Mouse (Mus musculus) midbrain, embryonic 14.5 days (tissue): ENCODE measurements at regions not wholly inside any gene's neighbourhood (a gene's known extent, or its start where the extent isn't known, plus 50 kb on each side); places are given as distances from the start of the nearest gene placed in this dataset.

Experiments
- ATAC-seq: fragments of 200-750 bp; cut with Nextera tagmentation; 2 replicates; pipeline ENCODE4 v1.8.0; 2017; ENCODE audit warnings: moderate number of reproducible peaks, moderate library complexity; ENCODE audit not compliant: low FRiP score, low TSS enrichment
- DNase-seq: peaks from one replicate; pipeline ENCODE4 v3.0.0-alpha.2; 2015
- H3K27ac ChIP-seq: fragments of 300-500 bp; sonication (generic); replicated peaks from 2 replicates; pipeline ENCODE4 v1.5.1; 2014; ENCODE audit warnings: mild to moderate bottlenecking, low read depth, low read length, moderate library complexity
- H3K27me3 ChIP-seq: fragments of 300-500 bp; sonication (generic); 2 replicates; pipeline ENCODE4 v1.6.1; 2014; ENCODE audit warnings: low read length, control low read depth, mixed read lengths; ENCODE audit not compliant: control insufficient read depth, insufficient read depth
- H3K36me3 ChIP-seq: fragments of 300-500 bp; sonication (generic); 2 replicates; pipeline ENCODE4 v1.6.1; 2014; ENCODE audit warnings: low read length, control low read depth; ENCODE audit not compliant: control insufficient read depth, insufficient read depth
- H3K4me1 ChIP-seq: fragments of 300-500 bp; sonication (generic); 2 replicates; pipeline ENCODE4 v1.6.1; 2014; ENCODE audit warnings: mild to moderate bottlenecking, antibody characterized with exemption, low read length, control low read depth; ENCODE audit not compliant: control insufficient read depth, insufficient read depth
- H3K4me2 ChIP-seq: fragments of 300-500 bp; sonication (generic); 2 replicates; pipeline ENCODE4 v1.6.1; 2014; ENCODE audit warnings: mild to moderate bottlenecking, low read length, moderate library complexity
- H3K4me3 ChIP-seq: fragments of 300-500 bp; sonication (generic); replicated peaks from 2 replicates; pipeline ENCODE4 v1.5.1; 2014; ENCODE audit warnings: low read depth, low read length
- H3K9ac ChIP-seq: fragments of 300-500 bp; sonication (generic); replicated peaks from 2 replicates; pipeline ENCODE4 v1.6.1; 2014; ENCODE audit warnings: mild to moderate bottlenecking, low read length, moderate library complexity
- H3K9me3 ChIP-seq: fragments of 300-500 bp; sonication (generic); 2 replicates; pipeline ENCODE4 v1.6.1; 2016; ENCODE audit warnings: low read length, control low read depth, mixed read lengths; ENCODE audit not compliant: control insufficient read depth
- WGBS: fragments of 180-500 bp; shearing (Covaris S2); extraction: QIAGEN DNeasy Blood & Tissue Kit; methylation state at CpG from one replicate; pipeline ENCODE4 v1.1.7; 2014; 5-methylcytosine and 5-hydroxymethylcytosine counted together

- ATAC-seq (no peak; the same call in 1 of the 2 replicates), DNase-seq (peak; percentile 72)
- Histone ChIP-seq H3K27ac (peak overlapping the region; percentile 64), H3K4me1 (0 out of 2 replicates have a peak, but pooled peaks cover 11% of the 10 kb centered on the region), H3K9me3 (no peaks in the 10 kb centered on the region), H3K36me3 (no peaks in the 10 kb centered on the region), H3K9ac (no peak overlapping the region), H3K4me3 (no peak overlapping the region), H3K27me3 (no peaks in the 10 kb centered on the region), H3K4me2 (peak overlapping the region; percentile 28; the same call in 1 of the 2 replicates)
- WGBS, result 57% methylated on average over 19 of the region's 19 CpGs
Measured at GRCm38 (mm10) chr8:26747241-26747972, 229.7 kb upstream of the Zfp703 start.

GRCm38 (mm10) chr8:26748161-26748971 is 228.8 kb upstream of the Zfp703 start:
- Histone ChIP-seq H3K4me3 (no peak overlapping the region), H3K4me1 (0 out of 2 replicates have a peak, but pooled peaks cover 11% of the 10 kb centered on the region), H3K4me2 (peak overlapping the region; percentile 4; the same call in 1 of the 2 replicates), H3K27ac (peak overlapping the region; percentile 64), H3K9me3 (no peaks in the 10 kb centered on the region), H3K36me3 (no peaks in the 10 kb centered on the region), H3K27me3 (no peaks in the 10 kb centered on the region), H3K9ac (no peak overlapping the region)
- ATAC-seq, result no peak
- 68% methylated on average over 13 of the region's 14 CpGs for WGBS
- DNase-seq, result peak; percentile 47

GRCm38 (mm10) chr8:26748972-26749291 is 228.2 kb upstream of the Zfp703 start:
- H3K4me2 ChIP-seq, result no peak overlapping the region
- no peak overlapping the region for H3K27ac ChIP-seq
- 86% methylated on average over 1 of the region's 1 CpGs for WGBS
- H3K9ac ChIP-seq, result no peak overlapping the region
- ATAC-seq (no peak), DNase-seq (no peak)
- H3K4me3 ChIP-seq, result no peak overlapping the region
- 0 out of 2 replicates have a peak, but pooled peaks cover 11% of the 10 kb centered on the region for H3K4me1 ChIP-seq
- H3K27me3 ChIP-seq, result no peaks in the 10 kb centered on the region
- no peaks in the 10 kb centered on the region for H3K36me3 ChIP-seq
- H3K9me3 ChIP-seq, result no peaks in the 10 kb centered on the region

GRCm38 (mm10) chr8:26750120-26750519 is 227.0 kb upstream of the Zfp703 start:
- no peak for DNase-seq
- H3K4me2 ChIP-seq, result no peak overlapping the region
- no peak for ATAC-seq
- H3K9me3 ChIP-seq, result 0 out of 2 replicates have a peak, but pooled peaks cover 6% of the 10 kb centered on the region
- H3K9ac ChIP-seq, result no peak overlapping the region
- WGBS, result 91% methylated on average over 1 of the region's 1 CpGs
- no peaks in the 10 kb centered on the region for H3K27me3 ChIP-seq
- no peak overlapping the region for H3K4me3 ChIP-seq
- no peak overlapping the region for H3K27ac ChIP-seq
- no peaks in the 10 kb centered on the region for H3K36me3 ChIP-seq
- H3K4me1 ChIP-seq, result 0 out of 2 replicates have a peak, but pooled peaks cover 11% of the 10 kb centered on the region

- DNase-seq (no peak), ATAC-seq (no peak)
- no peaks in the 10 kb centered on the region for H3K36me3 ChIP-seq
- H3K27me3 ChIP-seq, result no peaks in the 10 kb centered on the region
- no peak overlapping the region for H3K9ac ChIP-seq
- 91% methylated on average over 5 of the region's 5 CpGs for WGBS
- H3K4me1 ChIP-seq, result 0 out of 2 replicates have a peak, but pooled peaks cover 14% of the 10 kb centered on the region
- H3K4me2 ChIP-seq, result no peak overlapping the region
- no peak overlapping the region for H3K27ac ChIP-seq
- H3K9me3 ChIP-seq, result 0 out of 2 replicates have a peak, but pooled peaks cover 6% of the 10 kb centered on the region
- H3K4me3 ChIP-seq, result no peak overlapping the region
Measured at GRCm38 (mm10) chr8:26751651-26752050, 225.5 kb upstream of the Zfp703 start.

GRCm38 (mm10) chr8:26756452-26756851 is 220.7 kb upstream of the Zfp703 start:
- Histone ChIP-seq H3K27me3 (no peaks in the 10 kb centered on the region), H3K4me3 (no peak overlapping the region), H3K36me3 (no peaks in the 10 kb centered on the region), H3K27ac (no peak overlapping the region), H3K9me3 (0 out of 2 replicates have a peak, but pooled peaks cover 6% of the 10 kb centered on the region), H3K9ac (no peak overlapping the region), H3K4me1 (0 out of 2 replicates have a peak, but pooled peaks cover 3% of the 10 kb centered on the region), H3K4me2 (no peak overlapping the region)
- no peak for DNase-seq
- no peak for ATAC-seq
- 70% methylated on average over 2 of the region's 2 CpGs for WGBS

GRCm38 (mm10) chr8:26760726-26761125 is 216.4 kb upstream of the Zfp703 start:
- no peaks in the 10 kb centered on the region for H3K27me3 ChIP-seq
- H3K4me3 ChIP-seq, result no peak overlapping the region
- no peaks in the 10 kb centered on the region for H3K36me3 ChIP-seq
- no peak overlapping the region for H3K9ac ChIP-seq
- no peak overlapping the region for H3K4me2 ChIP-seq
- ATAC-seq, result no peak
- H3K9me3 ChIP-seq, result no peaks in the 10 kb centered on the region
- DNase-seq, result no peak
- no peak overlapping the region for H3K27ac ChIP-seq
- WGBS, result 93% methylated on average over 1 of the region's 1 CpGs
- 0 out of 2 replicates have a peak, but pooled peaks cover 3% of the 10 kb centered on the region for H3K4me1 ChIP-seq

GRCm38 (mm10) chr8:26762942-26763778 is 214.0 kb upstream of the Zfp703 start:
- Histone ChIP-seq H3K9ac (no peak overlapping the region), H3K4me1 (no peaks in the 10 kb centered on the region), H3K27me3 (no peaks in the 10 kb centered on the region), H3K27ac (0 out of 2 replicates have a peak overlapping the region, but pooled peaks have one; percentile 2), H3K36me3 (no peaks in the 10 kb centered on the region), H3K9me3 (no peaks in the 10 kb centered on the region), H3K4me2 (no peak overlapping the region), H3K4me3 (no peak overlapping the region)
- DNase-seq, result peak; percentile 32
- 75% methylated on average over 16 of the region's 16 CpGs for WGBS
- ATAC-seq, result no peak
